Mouse (Mus musculus): ENCODE measurements around the gene Acvr2a. TPM values are rescaled to one million over a fixed set of nuclear protein-coding genes. Genes with fewer than 3 reads are reported as not detected.

The Acvr2a gene
- total and polyA plus RNA-seq, 3 experiments, result 0.89 to 2.9 (median 2.2) TPM

GRCm38 (mm10) chr2:48832305-48832704, 18.4 kb downstream of the Acvr2a start:
- dilution Hi-C loops (cut with MboI; ENCODE audit: extremely low pct_ligation_motif_present, extremely low pct_unique_long_range_greater_than_20kb, low sequenced_read_pairs), result no loop called here
- DNase-seq (ENCODE audit: extremely low read depth), result no peak
- Histone ChIP-seq H3K4me2 (ENCODE audit: insufficient read depth, low read depth, poor library complexity, severe bottlenecking) (no peak overlapping the region), H3K9ac (ENCODE audit: insufficient read depth, low read depth) (no peak overlapping the region), H3K4me3 (replicated peaks in 1 of 3; ENCODE audit: low read depth in 2 of 3, low read length in 2 of 3, poor library complexity in 1 of 3) (no peak overlapping the region), H3K4me1 (ENCODE audit: control insufficient read depth in 1 of 2, insufficient read depth in 2 of 2) (0 out of 4 replicates have a peak, but pooled peaks cover 0 to 3% of the 10 kb centered on the region in 2 experiments), H3K9me3 (replicated peaks; ENCODE audit: low read length) (no peaks in the 10 kb centered on the region), H3K27me3 (replicated peaks) (no peaks in the 10 kb centered on the region), H3K27ac (ENCODE audit: insufficient read depth, low read depth) (no peak overlapping the region), H3K36me3 (replicated peaks in 1 of 2; ENCODE audit: control insufficient read depth in 1 of 2, insufficient read depth in 1 of 2, low read length in 1 of 2) (no peaks in the 10 kb centered on the region), H3K79me2 (replicated peaks; ENCODE audit: control insufficient read depth, extremely low read depth, insufficient read depth, poor library complexity, severe bottlenecking) (no peaks in the 10 kb centered on the region)
- TF ChIP-seq CHD2 (IDR thresholded peaks at IDR 0.05; ENCODE audit: low read length) (no peak), UBTF (IDR thresholded peaks at IDR 0.05; ENCODE audit: low read depth, low read length) (no peak), CHD1 (IDR thresholded peaks at IDR 0.05; ENCODE audit: low read depth, low read length) (no peak), MAZ (IDR thresholded peaks at IDR 0.05; ENCODE audit: low read depth, low read length) (no peak), HCFC1 (IDR thresholded peaks at IDR 0.05; ENCODE audit: low read depth, low read length) (no peak), MAX (IDR thresholded peaks at IDR 0.05; ENCODE audit: low read length) (no peak), ETS1 (conservative IDR thresholded peaks at IDR 0.05; ENCODE audit: low read depth, low read length) (no peak), MEF2A (IDR thresholded peaks at IDR 0.05; ENCODE audit: borderline replicate concordance, low read depth, low read length) (no peak), ZC3H11A (IDR thresholded peaks at IDR 0.05; ENCODE audit: low read depth, low read length) (no peak), GABPA (IDR thresholded peaks at IDR 0.05; ENCODE audit: insufficient replicate concordance, low read depth, low read length) (no peak), MXI1 (IDR thresholded peaks at IDR 0.05; ENCODE audit: low read depth, low read length) (no peak)
- in situ Hi-C loops (cut with MboI; ENCODE audit: low pct_ligation_motif_present, low pct_unique_long_range_greater_than_20kb, low sequenced_read_pairs), result no loop called here

- no peak overlapping the region for H3K4me3 ChIP-seq (replicated peaks in 1 of 3; ENCODE audit: low read depth in 2 of 3, low read length in 2 of 3, poor library complexity in 1 of 3)
- TF ChIP-seq ELF1 (IDR thresholded peaks at IDR 0.05; ENCODE audit: low read depth, low read length) (no peak), MAX (IDR thresholded peaks at IDR 0.05; ENCODE audit: low read length) (no peak), IRF4 (IDR thresholded peaks at IDR 0.05; ENCODE audit: low read depth, low read length) (no peak), ZMIZ1 (IDR thresholded peaks at IDR 0.05; ENCODE audit: low read depth, low read length) (no peak), CHD2 (IDR thresholded peaks at IDR 0.05; ENCODE audit: low read length) (no peak), RCOR1 (conservative IDR thresholded peaks at IDR 0.05; ENCODE audit: low read depth, low read length) (no peak), KAT2A (IDR thresholded peaks at IDR 0.05; ENCODE audit: insufficient replicate concordance, low read length) (no peak), BHLHE40 (IDR thresholded peaks at IDR 0.05; ENCODE audit: low read depth, low read length) (no peak), JUND (conservative IDR thresholded peaks at IDR 0.05; ENCODE audit: low read depth, low read length) (no peak), JUN (IDR thresholded peaks at IDR 0.05; ENCODE audit: insufficient read depth, low read depth, low read length) (no peak)
- DNase-seq (ENCODE audit: extremely low read depth), result no peak
- H3K27me3 ChIP-seq (replicated peaks), result no peaks in the 10 kb centered on the region
- no peaks in the 10 kb centered on the region for H3K9me3 ChIP-seq (replicated peaks; ENCODE audit: low read length)
- H3K79me2 ChIP-seq (replicated peaks; ENCODE audit: control insufficient read depth, extremely low read depth, insufficient read depth, poor library complexity, severe bottlenecking), result no peaks in the 10 kb centered on the region
- in situ Hi-C loops (cut with MboI; ENCODE audit: low pct_ligation_motif_present, low pct_unique_long_range_greater_than_20kb, low sequenced_read_pairs), result no loop called here
- no peak overlapping the region for H3K4me2 ChIP-seq (ENCODE audit: insufficient read depth, low read depth, poor library complexity, severe bottlenecking)
- no peak overlapping the region for H3K9ac ChIP-seq (ENCODE audit: insufficient read depth, low read depth)
- 0 out of 4 replicates have a peak, but pooled peaks cover 0 to 3% of the 10 kb centered on the region in 2 experiments for H3K4me1 ChIP-seq (ENCODE audit: control insufficient read depth in 1 of 2, insufficient read depth in 2 of 2)
- dilution Hi-C loops (cut with MboI; ENCODE audit: extremely low pct_ligation_motif_present, extremely low pct_unique_long_range_greater_than_20kb, low sequenced_read_pairs), result no loop called here
- H3K36me3 ChIP-seq (replicated peaks in 1 of 2; ENCODE audit: control insufficient read depth in 1 of 2, insufficient read depth in 1 of 2, low read length in 1 of 2), result no peaks in the 10 kb centered on the region
- H3K27ac ChIP-seq (ENCODE audit: insufficient read depth, low read depth), result no peak overlapping the region
These were observed 20.1 kb downstream of the Acvr2a start for GRCm38 (mm10) chr2:48833884-48834450.

Measured in CH12.LX (cell line).